Mouse (Mus musculus) embryonic facial prominence, embryonic 15.5 days (tissue): ENCODE results near the gene Cysrt1. TPM values are rescaled to one million over a fixed set of nuclear protein-coding genes. Genes with fewer than 3 reads are reported as not detected.
A peak's percentile ranks its signal among the peaks of the same experiment; 100 is the strongest.

Experiments
- ATAC-seq: fragments of 200-750 bp; cut with Nextera tagmentation; 2 replicates; pipeline ENCODE4 v1.8.0; 2017; ENCODE audit warnings: low read depth, moderate TSS enrichment; ENCODE audit not compliant: insufficient number of reproducible peaks, low FRiP score, low TSS enrichment
- H3K27ac ChIP-seq: fragments of 300-500 bp; sonication (generic); replicated peaks from 2 replicates; pipeline ENCODE4 v1.5.1; 2015; ENCODE audit warnings: mild to moderate bottlenecking, inconsistent platforms
- H3K27me3 ChIP-seq: fragments of 300-500 bp; sonication (generic); 2 replicates; pipeline ENCODE4 v1.6.1; 2015; ENCODE audit warnings: inconsistent platforms
- H3K36me3 ChIP-seq: fragments of 300-500 bp; sonication (generic); 2 replicates; pipeline ENCODE4 v1.6.1; 2015; ENCODE audit warnings: mild to moderate bottlenecking, inconsistent platforms
- H3K4me1 ChIP-seq: fragments of 300-500 bp; sonication (generic); 2 replicates; pipeline ENCODE4 v1.6.1; 2015; ENCODE audit warnings: inconsistent platforms
- H3K4me2 ChIP-seq: fragments of 300-500 bp; sonication (generic); replicated peaks from 2 replicates; pipeline ENCODE4 v1.6.1; 2015; ENCODE audit warnings: mild to moderate bottlenecking, inconsistent platforms
- H3K4me3 ChIP-seq: fragments of 300-500 bp; sonication (generic); replicated peaks from 2 replicates; pipeline ENCODE4 v1.5.1; 2015; ENCODE audit warnings: mild to moderate bottlenecking, inconsistent platforms
- H3K9ac ChIP-seq: fragments of 300-500 bp; sonication (generic); 2 replicates; pipeline ENCODE4 v1.6.1; 2015; ENCODE audit warnings: inconsistent platforms
- H3K9me3 ChIP-seq: fragments of 300-500 bp; sonication (generic); replicated peaks from 2 replicates; pipeline ENCODE4 v1.6.1; 2016; ENCODE audit warnings: inconsistent platforms
- WGBS: fragments of 180-500 bp; shearing (Covaris S2); methylation state at CpG from one replicate; pipeline ENCODE4 v1.1.7; 2015; 5-methylcytosine and 5-hydroxymethylcytosine counted together
- polyA plus RNA-seq: library from polyadenylated mRNA; unstranded; fragments of >200 nt; fragmentation: Nextera tagmentation; extraction: Ambion mirVana; gene quantifications from 2 replicates; pipeline ENCODE4 v1.2.1, GENCODE M21; 2015

The Cysrt1 gene
- polyA plus RNA-seq, 1 experiment from 2014 or later: 53.3 TPM

GRCm38 (mm10) chr2:25244144-25244543 lies 1.9 kb upstream of the Cysrt1 start:
- H3K27me3 ChIP-seq: peaks cover 24% of the 10 kb centered on the region

GRCm38 (mm10) chr2:25243342-25243741 lies 1.1 kb upstream of the Cysrt1 start:
- Histone ChIP-seq H3K4me2 (no peak overlapping the region), H3K27ac (no peak overlapping the region), H3K36me3 (peaks cover 22% of the 10 kb centered on the region), H3K4me3 (peak overlapping the region; percentile 56; the same call in 1 of the 2 replicates), H3K9me3 (no peaks in the 10 kb centered on the region), H3K9ac (no peak overlapping the region), H3K4me1 (peaks cover 29% of the 10 kb centered on the region), H3K27me3 (peaks cover 24% of the 10 kb centered on the region)
- 71% methylated on average over 8 of the region's 8 CpGs for WGBS
- no peak for ATAC-seq

More at GRCm38 (mm10) chr2:25244144-25244543, 1.9 kb upstream of the Cysrt1 start:
- Histone ChIP-seq H3K9ac (no peak overlapping the region), H3K27ac (no peak overlapping the region), H3K36me3 (peaks cover 28% of the 10 kb centered on the region), H3K4me3 (no peak overlapping the region), H3K4me1 (peaks cover 29% of the 10 kb centered on the region), H3K9me3 (no peaks in the 10 kb centered on the region), H3K4me2 (no peak overlapping the region)
- no peak for ATAC-seq
- WGBS: 84% methylated on average over 4 of the region's 4 CpGs

- Histone ChIP-seq H3K27ac (peak overlapping the region; percentile 81), H3K9ac (no peak overlapping the region), H3K4me2 (peak overlapping the region; percentile 94), H3K27me3 (peaks cover 24% of the 10 kb centered on the region), H3K4me1 (peaks cover 29% of the 10 kb centered on the region), H3K36me3 (peaks cover 11% of the 10 kb centered on the region; the same call in 1 of the 2 replicates), H3K4me3 (peak overlapping the region; percentile 56), H3K9me3 (no peaks in the 10 kb centered on the region)
- peak; percentile 41 for ATAC-seq
- WGBS: 7% methylated on average over 6 of the region's 6 CpGs
Observed at GRCm38 (mm10) chr2:25241438-25241775, 845 bp downstream of the Cysrt1 start.

GRCm38 (mm10) chr2:25240723-25241437 lies 1.4 kb downstream of the Cysrt1 start:
- peak overlapping the region; percentile 81 for H3K27ac ChIP-seq

GRCm38 (mm10) chr2:25240310-25240709 lies 1.9 kb downstream of the Cysrt1 start:
- H3K9ac ChIP-seq: peak overlapping the region; percentile 12; the same call in 1 of the 2 replicates
- 45% methylated on average over 8 of the region's 8 CpGs for WGBS
- H3K4me1 ChIP-seq: peaks cover 29% of the 10 kb centered on the region
- peak overlapping the region; percentile 81 for H3K27ac ChIP-seq
- peaks cover 3% of the 10 kb centered on the region; the same call in 1 of the 2 replicates for H3K36me3 ChIP-seq
- H3K4me3 ChIP-seq: peak overlapping the region; percentile 56
- peak overlapping the region; percentile 94 for H3K4me2 ChIP-seq
- H3K9me3 ChIP-seq: no peaks in the 10 kb centered on the region
- ATAC-seq: no peak
- H3K27me3 ChIP-seq: peaks cover 24% of the 10 kb centered on the region

More at GRCm38 (mm10) chr2:25240723-25241437, 1.4 kb downstream of the Cysrt1 start:
- Histone ChIP-seq H3K9ac (peak overlapping the region; percentile 12), H3K36me3 (peaks cover 8% of the 10 kb centered on the region; the same call in 1 of the 2 replicates), H3K27me3 (peaks cover 24% of the 10 kb centered on the region), H3K4me3 (peak overlapping the region; percentile 56), H3K4me1 (peaks cover 29% of the 10 kb centered on the region), H3K4me2 (peak overlapping the region; percentile 94), H3K9me3 (no peaks in the 10 kb centered on the region)
- WGBS: 1% methylated on average over 29 of the region's 29 CpGs
- ATAC-seq: peak; percentile 71

GRCm38 (mm10) chr2:25239766-25240165 lies 2.5 kb downstream of the Cysrt1 start:
- no peaks in the 10 kb centered on the region for H3K36me3 ChIP-seq
- peaks cover 24% of the 10 kb centered on the region for H3K27me3 ChIP-seq
- H3K9ac ChIP-seq: no peak overlapping the region
- H3K4me3 ChIP-seq: 0 out of 2 replicates have a peak overlapping the region, but pooled peaks have one; percentile 1
- ATAC-seq: no peak
- no peaks in the 10 kb centered on the region for H3K9me3 ChIP-seq
- H3K4me1 ChIP-seq: peaks cover 29% of the 10 kb centered on the region
- 86% methylated on average over 3 of the region's 3 CpGs for WGBS
- no peak overlapping the region for H3K27ac ChIP-seq
- no peak overlapping the region for H3K4me2 ChIP-seq

- H3K9ac ChIP-seq: no peak overlapping the region
- H3K4me2 ChIP-seq: no peak overlapping the region
- no peak for ATAC-seq
- H3K4me3 ChIP-seq: no peak overlapping the region
- H3K4me1 ChIP-seq: peaks cover 29% of the 10 kb centered on the region
- no peaks in the 10 kb centered on the region for H3K9me3 ChIP-seq
- peaks cover 23% of the 10 kb centered on the region for H3K27me3 ChIP-seq
- peak overlapping the region; percentile 55 for H3K27ac ChIP-seq
- no peaks in the 10 kb centered on the region for H3K36me3 ChIP-seq
Observed at GRCm38 (mm10) chr2:25238106-25238505, 4.1 kb downstream of the Cysrt1 start.

GRCm38 (mm10) chr2:25237522-25237921 lies 4.7 kb downstream of the Cysrt1 start:
- 60% methylated on average over 4 of the region's 4 CpGs for WGBS

GRCm38 (mm10) chr2:25236614-25237013 lies 5.6 kb downstream of the Cysrt1 start, which contains the start of gene Rnf224:
TSS of gene Rnf224 (minus strand) at chr2:25236787.
- H3K4me3 ChIP-seq: no peak within 1 kb of the TSS
- H3K9ac ChIP-seq: no peak within 1 kb of the TSS
- H3K9me3 ChIP-seq: no peaks in the 10 kb centered on the region
- no peaks in the 10 kb centered on the region for H3K36me3 ChIP-seq
- 27% methylated on average over 8 of the region's 8 CpGs for WGBS
- peak within 1 kb of the TSS; percentile 55; the same call in 1 of the 2 replicates for H3K27ac ChIP-seq
- H3K4me1 ChIP-seq: peaks cover 15% of the 10 kb centered on the region
- H3K27me3 ChIP-seq: peaks cover 9% of the 10 kb centered on the region; the same call in 1 of the 2 replicates
- no peak within 1 kb of the TSS for H3K4me2 ChIP-seq
- ATAC-seq: no peak

More at GRCm38 (mm10) chr2:25237522-25237921, 4.7 kb downstream of the Cysrt1 start:
- Histone ChIP-seq H3K4me1 (peaks cover 24% of the 10 kb centered on the region), H3K9me3 (no peaks in the 10 kb centered on the region), H3K27me3 (peaks cover 18% of the 10 kb centered on the region), H3K36me3 (no peaks in the 10 kb centered on the region), H3K9ac (no peak overlapping the region), H3K4me2 (no peak overlapping the region), H3K4me3 (no peak overlapping the region), H3K27ac (peak overlapping the region; percentile 55; the same call in 1 of the 2 replicates)
- no peak for ATAC-seq

- no peak for ATAC-seq
- no peaks in the 10 kb centered on the region for H3K4me1 ChIP-seq
- WGBS: 56% methylated on average over 5 of the region's 5 CpGs
Observed at GRCm38 (mm10) chr2:25234551-25235220, 7.6 kb downstream of the Cysrt1 start.

GRCm38 (mm10) chr2:25234050-25234449 lies 8.2 kb downstream of the Cysrt1 start, which contains the start of gene Slc34a3:
TSS of gene Slc34a3 (minus strand) at chr2:25234364.
- Histone ChIP-seq H3K4me3 (no peak within 1 kb of the TSS), H3K36me3 (no peaks in the 10 kb centered on the region), H3K4me2 (no peak within 1 kb of the TSS), H3K27me3 (peaks cover 11% of the 10 kb centered on the region; the same call in 1 of the 2 replicates), H3K4me1 (peaks cover under 1% of the 10 kb centered on the region), H3K27ac (no peak within 1 kb of the TSS), H3K9ac (no peak within 1 kb of the TSS), H3K9me3 (no peaks in the 10 kb centered on the region)
- no peak for ATAC-seq
- WGBS: 84% methylated on average over 3 of the region's 3 CpGs

More at GRCm38 (mm10) chr2:25234551-25235220, 7.6 kb downstream of the Cysrt1 start:
- Histone ChIP-seq H3K27me3 (peaks cover 11% of the 10 kb centered on the region; the same call in 1 of the 2 replicates), H3K27ac (no peak overlapping the region), H3K9ac (no peak overlapping the region), H3K4me2 (no peak overlapping the region), H3K4me3 (no peak overlapping the region), H3K9me3 (no peaks in the 10 kb centered on the region), H3K36me3 (no peaks in the 10 kb centered on the region)
